Mouse (Mus musculus) CH12F3 (cell line): ENCODE data around the gene Nap1l4.

Experiments used
- in situ Hi-C: fragments of 300-500 bp; cut with MboI; formaldehyde crosslinking; loops from 2 replicates; pipeline ENCODE4 v1.14.3; 2020; ENCODE audit warnings: low sequenced_read_pairs

The Nap1l4 gene

DNA sequence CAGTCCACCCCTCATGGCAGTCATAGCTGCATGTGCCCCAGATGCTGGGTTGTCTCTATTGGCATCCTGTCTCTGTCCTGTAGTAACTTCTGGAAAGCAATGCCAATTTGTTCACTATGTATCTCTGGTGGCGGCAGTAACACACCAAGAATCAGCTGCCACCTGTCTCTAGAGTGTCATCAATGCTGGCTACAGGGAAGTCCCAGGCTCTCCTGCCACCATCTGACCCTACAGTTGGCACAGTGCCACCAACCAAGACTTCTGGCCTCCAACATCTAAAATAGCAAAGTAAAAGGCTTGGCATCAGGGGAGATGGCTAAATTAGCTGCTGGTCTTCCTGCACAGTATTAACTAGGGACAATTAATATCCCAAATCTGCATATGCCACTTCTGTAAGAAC lies 16.5 kb downstream of the Nap1l4 start:
- in situ Hi-C loops = no loop called here

DNA sequence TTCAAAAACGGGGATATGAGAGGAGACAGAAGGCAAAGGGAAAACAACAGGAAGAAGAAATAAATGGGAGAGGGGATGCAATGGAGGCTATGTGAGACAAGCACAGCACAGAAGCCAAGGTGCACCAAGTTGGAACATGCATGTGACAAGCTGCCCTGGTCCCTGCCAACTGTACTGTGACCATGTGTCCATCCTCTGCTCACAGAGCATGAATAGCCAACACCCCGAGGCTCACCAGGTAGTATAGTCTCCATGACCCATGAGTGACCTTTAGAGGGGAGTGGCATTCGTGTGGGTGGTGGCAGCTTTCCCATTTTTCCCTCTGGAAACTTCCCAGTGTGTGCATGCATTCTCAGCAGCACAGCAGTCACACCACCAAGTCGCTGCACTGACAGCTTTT lies 29.6 kb downstream of the Nap1l4 start:
- in situ Hi-C loops = no loop called here

DNA sequence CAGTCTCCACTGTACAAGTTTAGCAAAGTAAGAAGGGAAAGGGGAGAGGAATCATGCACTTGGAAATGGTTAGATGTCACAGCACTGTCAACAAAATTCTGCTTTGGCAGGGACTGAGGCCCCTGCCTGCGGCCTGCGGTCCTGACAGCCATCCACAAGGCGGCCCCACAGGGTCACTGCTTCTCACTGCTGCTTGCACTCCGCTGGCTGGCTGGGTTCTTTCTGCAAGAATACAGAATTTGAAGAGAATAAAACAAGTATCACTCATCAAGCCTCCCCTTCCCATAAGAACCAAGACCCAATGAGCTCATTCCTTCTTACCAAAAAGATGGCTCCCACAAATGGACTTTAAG lies 34.5 kb downstream of the Nap1l4 start:
- in situ Hi-C loops = no loop called here

DNA sequence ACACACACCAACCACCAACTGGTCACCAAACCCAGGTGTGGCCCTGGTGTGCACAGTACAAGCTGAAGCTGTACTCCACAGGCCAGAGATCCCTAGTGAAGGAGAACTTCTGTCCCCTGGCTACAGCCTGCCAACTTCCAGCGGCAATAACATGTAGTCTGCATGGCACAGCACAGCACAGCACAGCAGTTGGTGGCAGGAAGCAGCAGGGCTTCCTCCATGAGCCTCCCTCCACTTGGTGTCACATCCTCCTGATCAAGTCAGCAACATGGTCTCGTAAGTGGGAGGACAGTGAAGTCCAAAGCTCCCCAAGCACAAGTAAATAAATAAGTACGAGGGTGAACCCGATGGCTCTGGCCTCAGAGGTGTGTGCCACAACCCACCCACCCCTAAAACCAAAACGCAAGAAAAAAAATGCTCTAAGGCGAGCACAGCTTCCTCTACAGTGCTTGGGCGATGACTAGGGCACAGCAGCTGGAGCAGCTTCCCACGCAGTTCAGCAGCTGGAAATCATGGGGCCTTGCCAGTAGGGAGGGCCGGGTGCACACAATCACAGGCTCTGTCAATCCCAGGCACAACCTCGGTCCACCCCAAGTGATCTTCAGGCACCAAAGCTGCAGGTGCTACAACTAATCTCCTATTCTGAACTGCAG lies 35.0 kb downstream of the Nap1l4 start:
- in situ Hi-C loops = no loop called here

DNA sequence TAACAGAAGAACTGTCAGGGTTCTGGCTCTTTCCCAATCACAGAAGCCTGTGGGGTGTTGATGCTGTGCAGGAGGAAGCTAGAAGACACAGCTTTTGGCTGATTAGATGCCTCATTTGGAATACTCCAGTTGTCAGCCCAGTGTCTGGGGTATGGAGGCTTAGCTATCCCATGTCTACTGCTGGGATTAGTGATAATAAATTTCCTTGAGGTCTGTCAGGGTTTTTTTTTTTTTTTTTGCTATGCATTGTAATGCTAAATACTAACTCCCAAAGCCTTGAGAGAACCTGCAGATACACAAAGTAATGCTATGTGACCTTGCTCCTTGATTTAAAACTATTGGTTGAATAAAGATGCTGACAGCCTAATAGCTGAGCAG lies 37.6 kb downstream of the Nap1l4 start:
- in situ Hi-C loops = no loop called here

DNA sequence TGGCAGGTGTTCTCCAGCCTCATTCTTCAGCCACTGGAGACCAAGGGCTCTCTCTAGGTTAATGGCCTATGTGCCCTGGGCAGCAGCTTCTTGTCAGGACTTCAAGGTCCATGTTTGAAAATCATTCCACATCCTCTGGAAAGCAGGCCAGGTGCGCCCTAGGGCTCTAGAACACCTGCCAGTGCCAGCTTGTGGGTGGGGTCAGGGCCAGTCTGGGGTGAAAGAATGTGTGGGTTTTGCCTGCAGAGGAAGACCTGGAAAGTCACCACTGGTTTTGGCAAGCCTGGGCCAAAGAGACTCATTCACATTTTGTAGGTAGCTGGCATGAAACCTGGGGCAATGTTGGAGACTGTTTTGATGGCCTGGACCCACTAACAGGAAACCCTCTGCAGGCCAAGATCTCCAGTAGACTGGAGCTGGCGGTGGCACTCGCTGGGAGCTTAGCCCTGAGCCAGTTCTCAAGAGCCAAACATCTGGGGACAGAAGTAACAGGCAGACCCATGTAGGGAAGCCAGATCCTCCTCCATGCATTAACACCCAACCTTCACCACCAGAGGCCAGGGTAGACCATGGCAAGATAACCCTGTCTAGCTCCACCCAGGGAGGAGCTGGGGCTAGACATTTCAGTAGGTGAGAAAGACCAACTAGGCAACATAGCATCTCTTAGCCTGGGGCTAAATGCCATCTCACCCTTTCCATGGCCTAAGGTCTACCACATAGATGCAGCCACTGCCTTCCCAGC lies 38.1 kb downstream of the Nap1l4 start:
- in situ Hi-C loops = no loop called here

DNA sequence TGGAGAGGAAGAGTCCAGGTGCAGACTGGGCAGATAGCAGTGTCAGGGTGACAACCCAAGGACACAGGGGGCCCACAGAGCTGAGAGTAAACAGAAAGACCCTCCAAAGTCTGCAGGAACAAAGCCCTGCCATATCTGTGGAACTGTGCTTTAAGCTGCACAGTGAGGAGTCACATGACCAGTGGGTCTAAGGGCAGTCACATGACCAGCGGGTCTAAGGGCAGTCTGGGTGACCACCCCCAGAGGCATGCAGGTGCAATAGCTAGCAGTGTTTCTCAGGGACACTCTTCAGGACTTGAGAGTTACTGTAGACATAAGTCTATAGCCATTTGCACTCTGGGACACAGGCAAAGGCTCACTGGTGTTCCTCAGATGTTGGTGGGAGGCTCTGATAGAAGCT lies 39.3 kb downstream of the Nap1l4 start:
- in situ Hi-C loops = no loop called here

DNA sequence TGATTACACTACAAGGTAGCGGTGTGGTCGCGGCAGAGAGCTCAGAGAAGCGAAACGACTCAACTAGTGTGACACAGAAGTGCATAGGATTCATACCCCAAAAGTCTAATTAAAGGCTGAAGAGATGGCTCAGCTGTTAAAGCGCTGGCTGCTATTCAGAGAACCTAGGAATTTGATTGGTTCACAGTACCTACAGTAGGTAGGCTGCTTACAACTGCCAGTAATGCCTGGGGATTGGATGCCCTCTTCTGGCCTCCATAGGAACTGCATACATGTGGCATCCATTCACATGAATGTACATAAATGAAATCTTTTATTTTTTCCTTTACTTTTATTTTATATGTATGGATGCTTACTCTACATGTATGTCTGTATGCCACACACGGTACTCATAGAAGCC lies 42.2 kb downstream of the Nap1l4 start:
- in situ Hi-C loops = no loop called here

DNA sequence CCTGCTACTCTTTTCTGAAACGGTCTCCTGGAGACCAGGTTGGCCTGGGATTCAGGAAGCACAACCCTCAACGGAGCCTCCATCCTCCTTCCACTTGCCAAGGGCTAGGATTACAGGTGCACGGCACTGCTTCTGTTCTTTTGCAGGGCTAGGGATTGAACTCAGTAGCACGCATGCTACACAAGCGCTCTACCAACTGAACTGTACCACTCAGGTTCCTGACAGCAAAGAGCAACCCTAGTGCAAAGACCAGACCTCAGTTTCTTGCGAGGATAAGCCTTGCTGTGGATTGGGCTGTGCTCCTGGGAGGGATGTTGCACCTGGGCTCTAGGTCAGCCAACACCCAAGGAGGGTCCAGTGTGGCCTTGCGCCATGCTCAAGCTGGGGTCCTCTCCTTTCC lies 42.6 kb downstream of the Nap1l4 start:
- in situ Hi-C loops = no loop called here

DNA sequence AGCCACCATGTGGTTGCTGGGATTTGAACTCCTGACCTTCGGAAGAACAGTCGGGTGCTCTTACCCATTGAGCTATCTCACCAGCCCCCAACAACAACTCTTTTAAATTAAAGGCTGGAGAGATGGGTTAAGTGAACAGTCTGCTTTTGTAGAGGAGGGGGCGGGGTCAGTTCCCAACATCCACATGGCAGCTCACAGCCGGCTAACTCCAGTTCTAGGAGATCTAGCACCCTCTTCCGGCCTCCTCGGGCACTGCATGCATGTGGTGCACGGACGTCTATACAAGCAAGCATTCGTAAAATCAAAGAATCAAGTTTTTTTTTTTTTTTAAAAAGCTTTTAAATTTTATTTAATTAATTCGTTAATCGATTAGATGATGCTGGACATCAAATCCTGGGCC lies 43.1 kb downstream of the Nap1l4 start:
- in situ Hi-C loops = no loop called here

DNA sequence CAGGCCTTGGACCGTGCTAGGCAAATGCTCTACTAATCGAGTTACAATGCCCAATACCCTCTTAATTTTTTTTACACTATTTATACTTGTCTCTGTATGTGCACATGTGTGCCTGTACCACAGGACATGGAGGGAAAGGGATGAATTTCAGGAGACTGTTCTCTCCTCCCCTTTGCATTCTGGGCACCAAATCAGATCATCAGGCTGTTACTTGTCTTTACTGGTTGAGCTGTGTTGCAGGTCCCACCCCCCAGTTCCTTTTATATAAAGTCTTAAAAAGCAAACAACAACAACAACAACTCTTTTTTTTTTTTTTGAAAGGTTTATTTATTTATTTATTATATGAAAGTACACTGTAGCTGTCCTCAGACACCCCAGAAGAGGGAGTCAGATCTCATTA lies 43.5 kb downstream of the Nap1l4 start:
- in situ Hi-C loops = no loop called here

DNA sequence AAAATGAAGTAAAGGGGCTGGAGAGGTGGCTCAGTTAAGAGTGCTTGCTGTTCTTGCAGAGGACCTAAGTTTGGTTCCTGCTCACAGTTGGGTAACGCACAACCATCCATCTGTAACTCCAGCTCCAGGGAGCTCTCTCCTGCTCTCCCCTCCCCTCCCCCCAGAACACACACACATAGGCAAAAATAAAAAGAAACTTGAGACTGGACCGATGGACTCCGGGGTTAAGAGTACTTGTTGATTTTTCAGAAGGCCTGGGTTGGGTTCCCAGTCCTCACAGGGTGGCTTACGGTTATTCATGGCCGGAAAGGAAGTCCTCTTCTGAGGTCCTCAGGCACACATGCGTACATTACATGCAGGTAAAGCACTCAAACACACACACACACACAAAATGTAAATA lies 45.0 kb downstream of the Nap1l4 start:
- in situ Hi-C loops = no loop called here

DNA sequence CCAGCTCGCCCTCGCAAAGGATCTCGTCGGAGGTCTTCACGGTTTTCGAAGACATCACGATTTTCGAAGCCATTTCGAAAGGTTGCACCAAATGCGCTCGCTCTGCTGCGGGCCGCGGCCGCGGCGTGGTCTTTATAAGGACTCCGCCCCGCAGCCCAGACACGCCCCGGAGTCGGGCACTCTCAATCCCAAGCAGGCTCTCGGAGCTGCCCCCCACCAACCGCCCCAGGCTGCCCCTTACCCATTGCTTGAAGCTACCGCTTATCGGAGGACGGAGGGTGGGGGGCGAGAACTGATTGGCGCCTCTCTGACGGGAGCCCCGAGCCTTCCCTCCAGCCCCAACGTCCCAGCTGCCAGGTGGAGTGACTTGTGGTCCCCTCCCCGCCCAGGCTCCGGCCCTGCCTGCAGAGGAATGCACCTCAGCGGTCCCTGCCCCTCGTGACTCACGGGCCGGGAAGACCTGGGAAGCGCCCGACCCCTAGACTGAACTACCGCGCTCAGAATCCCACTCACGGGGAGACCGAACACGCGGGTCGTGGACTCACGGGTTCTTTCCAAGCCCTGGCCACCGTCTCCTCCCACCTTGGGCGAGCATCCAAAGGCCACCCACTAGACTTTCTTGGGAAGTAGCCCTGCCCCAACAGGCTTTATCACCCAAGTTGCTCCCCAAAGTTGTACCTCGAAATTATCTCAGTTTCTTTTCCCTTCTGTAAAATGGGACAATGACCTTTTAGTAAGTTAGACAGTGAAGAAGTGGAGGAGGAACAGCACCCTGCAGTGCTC lies 46.3 kb downstream of the Nap1l4 start, which contains the start of gene Phlda2:
Gene Phlda2 (minus strand): TSS at position 733 of the 783 bp plus-strand sequence.
- in situ Hi-C loops = no loop called here

DNA sequence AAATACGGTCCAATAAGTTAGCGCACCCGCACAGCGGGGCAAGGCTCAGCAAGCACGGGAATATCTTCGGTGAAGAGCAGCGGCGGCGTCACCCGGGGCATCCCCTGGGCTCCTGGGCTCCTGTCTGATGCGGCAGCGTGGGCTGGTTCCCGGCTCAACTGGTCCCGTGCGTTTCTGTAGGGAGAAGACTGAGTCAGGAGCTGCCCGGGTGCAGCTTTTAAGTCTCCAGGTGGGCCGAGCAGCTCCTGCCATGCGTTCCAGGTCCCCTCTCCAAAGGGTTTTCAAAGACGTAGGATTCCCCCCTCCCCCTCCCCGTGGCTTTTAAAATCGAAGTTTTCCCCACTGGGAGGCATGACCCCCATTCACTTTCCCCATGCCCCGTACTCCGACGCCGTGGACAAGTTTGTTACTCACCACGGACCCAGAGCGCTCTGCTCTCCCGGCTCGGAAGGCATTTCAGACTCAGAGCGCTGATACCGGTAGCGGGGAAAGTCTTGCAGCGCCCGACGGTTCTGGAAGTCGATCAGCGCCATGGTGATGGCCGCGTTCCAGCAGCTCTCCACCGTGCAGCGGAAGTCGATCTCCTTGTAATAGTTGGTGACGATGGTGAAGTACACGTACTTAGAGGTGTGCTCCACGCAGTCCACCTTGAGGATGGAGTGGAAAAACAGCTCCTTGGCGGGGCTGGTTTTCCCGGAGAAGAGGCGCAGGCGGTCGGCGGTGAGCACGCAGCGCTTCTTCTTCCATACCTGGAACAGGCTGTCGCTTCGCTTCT lies 47.1 kb downstream of the Nap1l4 start:
- in situ Hi-C loops = no loop called here

DNA sequence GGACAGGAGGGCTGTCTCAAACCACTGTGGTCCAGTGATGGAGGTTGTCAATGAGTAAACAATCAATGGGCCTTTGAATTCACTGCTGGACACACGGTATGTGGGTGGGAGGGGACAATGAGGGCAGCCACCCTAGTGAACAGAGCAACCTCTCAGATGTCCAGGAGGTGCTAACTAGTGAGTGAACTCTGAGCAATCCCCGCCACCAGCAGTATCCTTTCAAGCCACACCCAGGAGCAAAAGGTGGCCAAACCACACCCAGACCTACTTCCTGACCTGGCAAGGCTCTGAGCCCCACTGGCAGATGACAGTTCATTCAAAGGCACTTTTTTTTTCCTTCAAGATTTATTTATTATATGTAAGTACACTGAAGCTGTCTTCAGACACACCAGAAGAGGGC lies 48.0 kb downstream of the Nap1l4 start:
- in situ Hi-C loops = no loop called here

DNA sequence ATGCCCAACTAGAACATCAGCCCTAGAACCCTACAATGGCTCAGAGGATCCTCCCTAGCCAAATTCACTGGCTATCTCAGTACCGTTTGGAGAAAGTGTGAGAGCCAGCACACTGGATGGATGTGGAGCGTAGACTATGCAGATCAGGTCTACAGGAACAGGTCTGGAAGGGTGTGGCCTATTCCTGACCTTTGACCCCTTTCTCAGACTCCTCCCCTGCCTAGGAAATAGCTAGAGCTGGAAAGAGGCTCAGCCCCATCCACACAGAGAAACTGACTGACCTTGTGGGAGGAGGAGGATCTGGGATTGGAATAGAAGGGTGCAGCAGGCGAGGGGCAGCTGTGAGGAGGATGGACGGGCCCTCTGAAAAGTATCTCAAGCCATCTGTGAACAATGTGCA lies 50.3 kb downstream of the Nap1l4 start:
- in situ Hi-C loops = no loop called here

DNA sequence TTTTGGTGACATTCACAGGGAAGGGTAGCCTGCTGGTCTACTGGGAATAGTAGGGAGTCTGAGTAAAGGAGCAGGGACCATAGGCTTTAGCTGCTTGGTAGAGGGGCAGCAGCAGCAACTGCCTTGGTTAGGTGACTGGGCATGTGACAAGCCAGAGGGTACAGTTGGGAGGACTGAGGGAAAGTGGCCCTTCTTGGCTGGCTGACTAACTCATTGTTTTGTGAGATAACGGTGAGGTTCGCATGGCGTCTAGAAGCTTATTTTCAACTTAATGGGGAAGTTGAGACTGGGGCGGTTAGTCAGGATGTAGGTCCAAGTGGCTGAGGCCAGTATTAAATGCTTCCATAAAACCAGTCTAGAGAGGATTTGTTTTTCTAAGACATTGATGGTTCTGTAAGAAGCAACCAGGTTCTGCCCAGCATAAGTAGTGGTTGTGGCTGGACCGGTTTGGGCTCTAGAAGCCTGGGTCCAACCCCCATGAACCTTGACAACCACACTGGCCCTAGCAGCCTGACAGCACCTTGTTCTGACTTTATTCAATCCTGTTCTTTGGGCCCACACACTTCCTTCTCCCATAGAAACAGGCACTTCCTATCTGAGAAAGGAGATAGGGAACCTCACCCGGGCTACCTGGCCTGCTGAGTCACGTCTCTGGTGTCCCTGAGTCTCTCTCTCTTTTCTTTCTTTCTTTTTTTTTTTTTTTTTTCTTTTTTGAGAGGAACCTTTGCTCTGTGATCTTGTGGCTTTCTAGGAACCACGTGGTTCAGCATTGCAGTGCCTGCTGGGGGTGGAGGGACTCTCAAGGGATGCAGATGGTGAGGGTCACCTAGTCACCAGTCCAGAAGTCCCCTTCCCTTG lies 53.6 kb downstream of the Nap1l4 start:
- in situ Hi-C loops = no loop called here

DNA sequence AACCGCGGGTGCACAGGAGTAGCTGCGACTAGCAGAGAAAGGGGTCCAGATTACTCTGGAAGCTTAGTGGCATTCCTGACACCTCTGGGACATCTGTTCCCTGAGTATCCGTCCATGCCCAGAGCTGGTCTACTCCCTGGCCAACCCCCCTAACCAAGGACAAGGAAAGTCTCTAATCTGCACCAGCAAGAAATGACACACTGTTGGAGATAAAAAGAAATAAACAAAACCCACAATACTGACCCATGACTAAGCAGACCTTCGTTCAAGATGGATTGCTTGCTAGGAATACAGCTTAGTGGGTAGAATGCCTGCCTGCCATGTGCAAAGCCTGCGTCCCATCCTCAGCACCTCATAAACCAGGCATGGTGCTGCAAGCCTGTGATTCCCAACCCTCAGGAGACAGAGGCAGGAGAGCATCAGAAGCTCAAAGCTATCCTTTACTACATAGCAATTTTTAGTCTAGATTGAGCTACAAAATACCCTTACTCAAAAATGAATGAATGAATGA lies 55.2 kb downstream of the Nap1l4 start:
- in situ Hi-C loops = no loop called here

DNA sequence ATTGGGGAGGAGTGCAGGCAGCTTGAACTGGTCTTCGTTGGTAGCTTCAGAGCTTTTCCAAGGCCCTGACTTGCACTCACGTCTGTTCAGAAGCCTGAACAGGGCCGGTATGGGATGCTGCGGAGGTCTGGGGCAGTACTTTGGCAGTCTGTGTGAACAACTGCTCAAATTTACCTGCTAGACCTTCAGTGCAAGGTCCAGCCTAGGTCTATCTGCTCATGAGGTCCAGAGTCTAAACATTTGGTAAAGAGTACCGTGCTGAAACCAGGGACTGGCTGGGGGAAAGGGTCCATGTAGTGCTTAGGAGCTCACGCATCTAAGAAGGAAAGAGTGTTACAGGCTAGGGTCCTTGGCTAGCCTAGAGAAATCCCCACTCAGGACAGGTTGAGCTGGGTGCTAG lies 59.2 kb downstream of the Nap1l4 start:
- in situ Hi-C loops = no loop called here

DNA sequence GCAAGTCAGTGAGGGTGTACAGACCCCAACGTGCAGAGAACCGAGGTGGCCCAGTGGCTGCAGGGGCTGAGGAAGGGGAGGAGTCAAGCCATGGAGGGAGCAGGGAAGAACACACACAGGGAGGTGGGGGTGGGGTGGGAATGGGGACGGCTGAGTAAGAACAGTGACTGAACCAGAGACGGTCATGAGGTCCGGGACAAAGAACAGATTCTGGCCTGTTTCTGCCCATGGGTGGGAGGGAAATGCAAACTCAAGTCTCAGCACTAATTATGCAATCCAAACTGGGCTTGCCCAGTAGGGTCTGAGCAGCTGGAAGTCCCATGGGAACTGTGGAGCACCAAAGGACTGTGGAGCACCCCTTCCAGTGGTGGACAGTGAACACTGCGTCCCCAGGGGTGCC lies 66.4 kb downstream of the Nap1l4 start:
- in situ Hi-C loops = no loop called here
